Mouse (Mus musculus) CH12.LX (cell line): ENCODE data around the gene 4930442H23Rik.

Experiments used
- CTCF ChIP-seq, 2 experiments: IDR thresholded peaks in 1 of 2; conservative IDR thresholded peaks in 1 of 2; 2 replicates each; pipeline ENCODE4 v1.5.1; 2011 to 2012; ENCODE audit warnings: low read depth in 2 of 2, low read length in 2 of 2, improper control_type of control experiment in 1 of 2, inconsistent platforms in 1 of 2, mild to moderate bottlenecking in 1 of 2, moderate library complexity in 1 of 2
- JUN ChIP-seq: IDR thresholded peaks from 2 replicates; pipeline ENCODE4 v1.6.1; 2011; ENCODE audit warnings: low read depth, mild to moderate bottlenecking, low read length, improper control_type of control experiment, moderate library complexity; ENCODE audit not compliant: insufficient read depth
- MYC ChIP-seq: IDR thresholded peaks from 2 replicates; pipeline ENCODE4 v1.6.1; 2011; ENCODE audit warnings: low read depth, mild to moderate bottlenecking, improper control_type of control experiment, low read length
- NELFE ChIP-seq: IDR thresholded peaks from 2 replicates; pipeline ENCODE4 v1.6.1; 2011; ENCODE audit warnings: low read depth, low read length, improper control_type of control experiment
- POLR2A ChIP-seq: IDR thresholded peaks from 2 replicates; pipeline ENCODE4 v1.6.1; 2011; ENCODE audit warnings: low read depth, mild to moderate bottlenecking, improper control_type of control experiment, low read length
- POLR2AphosphoS2 ChIP-seq: IDR thresholded peaks from 2 replicates; pipeline ENCODE4 v1.6.1; 2011; ENCODE audit warnings: low read depth, low read length, improper control_type of control experiment
- RCOR1 ChIP-seq: conservative IDR thresholded peaks from 2 replicates; pipeline ENCODE4 v1.6.1; 2012; ENCODE audit warnings: low read depth, mild to moderate bottlenecking, inconsistent platforms, low read length, improper control_type of control experiment
- SMC3 ChIP-seq: IDR thresholded peaks from 2 replicates; pipeline ENCODE4 v1.6.1; 2011; ENCODE audit warnings: low read depth, low read length, improper control_type of control experiment
- ZC3H11A ChIP-seq: IDR thresholded peaks from 2 replicates; pipeline ENCODE4 v1.6.1; 2012; ENCODE audit warnings: low read depth, mild to moderate bottlenecking, inconsistent platforms, low read length, improper control_type of control experiment
- ZKSCAN1 ChIP-seq: IDR thresholded peaks from 2 replicates; pipeline ENCODE4 v1.6.1; 2012; ENCODE audit warnings: low read depth, inconsistent platforms, low read length, improper control_type of control experiment, borderline replicate concordance
- ZNF384 ChIP-seq: IDR thresholded peaks from 2 replicates; pipeline ENCODE4 v1.6.1; 2012; ENCODE audit warnings: low read depth, low read length, improper control_type of control experiment, inconsistent platforms

- no peak for TF ChIP-seq NELFE
- TF ChIP-seq RCOR1 = no peak
- TF ChIP-seq ZKSCAN1 = no peak
- no peak for TF ChIP-seq ZC3H11A
- no peak for TF ChIP-seq POLR2A
- no peak for TF ChIP-seq SMC3
- TF ChIP-seq JUN = no peak
- TF ChIP-seq CTCF (conservative IDR thresholded peaks at IDR 0.05 in 1 of 2, IDR thresholded peaks at IDR 0.05 in 1 of 2; ENCODE audit: low read depth in 2 of 2, low read length in 2 of 2) = no peak
- TF ChIP-seq MYC = no peak
- TF ChIP-seq POLR2AphosphoS2 = no peak
- TF ChIP-seq ZNF384 = no peak
Measured at GRCm38 (mm10) chr10:81200141-81200540, 16.5 kb upstream of the 4930442H23Rik start.
